Mouse (Mus musculus) small intestine, adult 2 months (tissue): ENCODE measurements around the gene Timm23.

Source experiments
- CTCF ChIP-seq: fragments of 200-500 bp; IDR thresholded peaks from 2 replicates; pipeline ENCODE4 v1.5.1; 2012; ENCODE audit warnings: low read depth, mild to moderate bottlenecking, control low read depth, inconsistent platforms, low read length, moderate library complexity, mixed read lengths; ENCODE audit not compliant: insufficient replicate concordance, insufficient read length; ENCODE audit errors: extremely low read depth
- POLR2A ChIP-seq: fragments of 200-500 bp; IDR thresholded peaks from 2 replicates; pipeline ENCODE4 v1.6.1; 2012; ENCODE audit warnings: low read depth, mild to moderate bottlenecking, control low read depth, inconsistent platforms, low read length, moderate library complexity

GRCm38 (mm10) chr14:32145809-32146511 lies 55.7 kb downstream of the Timm23 start:
- no peak for TF ChIP-seq CTCF
- no peak for TF ChIP-seq POLR2A
